Mouse (Mus musculus) heart, adult 2 months (tissue): ENCODE measurements around the gene Gm26741. TPM values are rescaled to one million over a fixed set of nuclear protein-coding genes. Genes with fewer than 3 reads are reported as not detected.
A peak's percentile ranks its signal among the peaks of the same experiment; 100 is the strongest.
"Not testable (repeated sequence)": the region's sequence is repeated elsewhere in the genome, so short reads cannot be mapped to it uniquely, and the experiment has no call there.

Source experiments
- DNase-seq, 2 experiments: peaks; one replicate each; pipeline ENCODE4 v3.0.0; 2021
- H3K27ac ChIP-seq: fragments of 200-600 bp; 2 replicates; pipeline ENCODE4 v1.8.1; 2022
- H3K27me3 ChIP-seq: fragments of 200-500 bp; 2 replicates; pipeline ENCODE4 v1.6.1; 2012; ENCODE audit warnings: mild to moderate bottlenecking, low read length, inconsistent platforms, mixed read lengths; ENCODE audit not compliant: control insufficient read depth, insufficient read depth
- H3K36me3 ChIP-seq: fragments of 200-500 bp; 2 replicates; pipeline ENCODE4 v1.6.1; 2012; ENCODE audit warnings: low read length, inconsistent platforms; ENCODE audit not compliant: control insufficient read depth, insufficient read depth
- H3K4me1 ChIP-seq: fragments of 200-500 bp; 2 replicates; pipeline ENCODE4 v1.6.1; 2011; ENCODE audit warnings: low read length; ENCODE audit not compliant: control insufficient read depth, insufficient read depth
- H3K4me3 ChIP-seq: fragments of 200-600 bp; 2 replicates; pipeline ENCODE4 v1.8.1; 2022
- H3K79me2 ChIP-seq: fragments of 200-500 bp; replicated peaks from 2 replicates; pipeline ENCODE4 v1.6.1; 2012; ENCODE audit warnings: mild to moderate bottlenecking, inconsistent platforms, low read length, moderate library complexity, mixed read lengths; ENCODE audit not compliant: control insufficient read depth, insufficient read depth
- H3K9ac ChIP-seq: fragments of 200-500 bp; 2 replicates; pipeline ENCODE4 v1.6.1; 2012; ENCODE audit warnings: low read depth, mild to moderate bottlenecking, control low read depth, inconsistent platforms, low read length, mixed read lengths
- CTCF ChIP-seq: fragments of 200-600 bp; IDR thresholded peaks from 2 replicates; pipeline ENCODE4 v1.8.1; 2022; ENCODE audit warnings: antibody characterized with exemption, mild to moderate bottlenecking, moderate library complexity
- EP300 ChIP-seq: fragments of 200-500 bp; IDR thresholded peaks from 2 replicates; pipeline ENCODE4 v1.6.1; 2011; ENCODE audit warnings: low read depth, low read length, control low read depth; ENCODE audit not compliant: insufficient read depth
- POLR2A ChIP-seq: fragments of 200-500 bp; IDR thresholded peaks from 2 replicates; pipeline ENCODE4 v1.6.1; 2011; ENCODE audit warnings: mild to moderate bottlenecking, low read depth, low read length, control low read depth; ENCODE audit not compliant: insufficient read depth
- WGBS: fragments of 180-500 bp; shearing (Covaris S2); methylation state at CpG from one replicate; pipeline ENCODE4 v1.1.7; 2018; 5-methylcytosine and 5-hydroxymethylcytosine counted together
- intact Hi-C: fragments of 180-260 bp; cut with DNase I; formaldehyde crosslinking; loops from one replicate; pipeline ENCODE4 v1.15.1; 2025
- long read RNA-seq: library from polyadenylated mRNA; stranded (forward); transcript quantifications from one replicate; pipeline ENCODE4 v2.0.0, GENCODE M21; 2021
- polyA plus RNA-seq: library from polyadenylated mRNA; depleted of rRNA; stranded (reverse); fragments of >200 nt; gene quantifications from 2 replicates; pipeline ENCODE4 v1.2.3, GENCODE M21; 2012; rRNA removed
- total RNA-seq, 2 experiments: library from RNA; stranded (reverse); gene quantifications; 2 replicates each; pipeline ENCODE4 v1.2.3; 2021

The Gm26741 gene
- total RNA-seq (not detected), polyA plus RNA-seq (not detected in 2 replicates)
- long read RNA-seq = 0 reads

DNA sequence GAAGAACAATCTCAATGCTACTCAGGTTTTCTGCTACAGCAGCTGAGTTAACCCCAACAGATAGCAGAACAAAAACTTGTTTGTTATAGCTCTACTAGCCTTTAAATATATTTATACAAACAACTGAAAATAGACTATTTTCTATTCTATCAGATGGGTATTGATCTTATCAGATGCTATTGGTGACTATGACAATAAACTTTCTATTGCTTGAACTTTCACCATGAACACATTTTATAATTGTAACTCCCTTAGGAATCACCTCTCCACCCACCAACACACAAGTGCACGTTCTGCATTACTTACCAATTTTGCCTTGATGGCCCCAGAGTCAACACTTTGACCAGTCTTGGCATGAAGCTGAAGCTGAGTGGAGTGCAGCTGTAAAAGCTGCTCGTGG, at the start of gene Gm26741:
Gm26741 (plus strand) TSS at position 301 of the 400 bp plus-strand sequence.
- no peak within 1 kb of the TSS for H3K4me3 ChIP-seq
- no peaks in the 10 kb centered on the region for H3K4me1 ChIP-seq
- H3K79me2 ChIP-seq = no peaks in the 10 kb centered on the region; the same call in 1 of the 2 replicates
- TF ChIP-seq EP300 = no peak
- no peak for TF ChIP-seq POLR2A
- 88% methylated on average over 2 of the region's 2 CpGs for WGBS
- no peak within 1 kb of the TSS for H3K27ac ChIP-seq
- DNase-seq = no peak
- H3K36me3 ChIP-seq = no peaks in the 10 kb centered on the region; the same call in 1 of the 2 replicates
- no peaks in the 10 kb centered on the region for H3K27me3 ChIP-seq
- intact Hi-C loops = no loop called here
- no peak within 1 kb of the TSS for H3K9ac ChIP-seq

DNA sequence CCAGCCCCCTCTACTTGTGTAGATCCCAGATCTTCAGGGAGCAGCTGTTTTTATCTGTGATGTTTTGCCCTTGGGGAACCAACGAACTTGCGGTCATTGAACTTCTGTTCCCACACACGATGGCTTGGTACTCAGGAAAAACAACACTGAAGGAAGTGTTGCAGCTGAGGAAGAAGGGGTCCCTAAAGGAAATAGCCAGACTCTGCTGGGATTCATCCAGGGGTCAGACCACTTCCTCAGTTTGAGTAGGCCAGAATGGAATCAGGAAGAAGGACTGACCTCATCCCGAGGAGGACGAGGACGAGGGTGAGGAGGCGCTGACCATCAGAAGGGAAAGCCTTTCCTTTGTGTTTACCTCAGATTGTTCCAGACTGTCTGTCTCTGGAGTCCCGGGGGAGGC, 49.4 kb upstream of the Gm26741 start:
- 32% methylated on average over 8 of the region's 8 CpGs for WGBS
- Histone ChIP-seq H3K9ac (no peak overlapping the region), H3K4me1 (peaks cover 3% of the 10 kb centered on the region), H3K27me3 (no peaks in the 10 kb centered on the region), H3K27ac (peak overlapping the region; percentile 77), H3K79me2 (no peaks in the 10 kb centered on the region), H3K36me3 (peaks cover 2% of the 10 kb centered on the region), H3K4me3 (no peak overlapping the region)
- intact Hi-C loops = loop anchor here (1.0 to 5.0 kb wide), 3 partner anchors 34 to 78 kb away; partner anchors contain the start of gene Nepn
- DNase-seq = peak; percentile 55 to 78
- TF ChIP-seq POLR2A = no peak
- peak; percentile 92 for TF ChIP-seq EP300
- 0 out of 2 replicates have a peak, but pooled peaks have one; percentile 32 for TF ChIP-seq CTCF

DNA sequence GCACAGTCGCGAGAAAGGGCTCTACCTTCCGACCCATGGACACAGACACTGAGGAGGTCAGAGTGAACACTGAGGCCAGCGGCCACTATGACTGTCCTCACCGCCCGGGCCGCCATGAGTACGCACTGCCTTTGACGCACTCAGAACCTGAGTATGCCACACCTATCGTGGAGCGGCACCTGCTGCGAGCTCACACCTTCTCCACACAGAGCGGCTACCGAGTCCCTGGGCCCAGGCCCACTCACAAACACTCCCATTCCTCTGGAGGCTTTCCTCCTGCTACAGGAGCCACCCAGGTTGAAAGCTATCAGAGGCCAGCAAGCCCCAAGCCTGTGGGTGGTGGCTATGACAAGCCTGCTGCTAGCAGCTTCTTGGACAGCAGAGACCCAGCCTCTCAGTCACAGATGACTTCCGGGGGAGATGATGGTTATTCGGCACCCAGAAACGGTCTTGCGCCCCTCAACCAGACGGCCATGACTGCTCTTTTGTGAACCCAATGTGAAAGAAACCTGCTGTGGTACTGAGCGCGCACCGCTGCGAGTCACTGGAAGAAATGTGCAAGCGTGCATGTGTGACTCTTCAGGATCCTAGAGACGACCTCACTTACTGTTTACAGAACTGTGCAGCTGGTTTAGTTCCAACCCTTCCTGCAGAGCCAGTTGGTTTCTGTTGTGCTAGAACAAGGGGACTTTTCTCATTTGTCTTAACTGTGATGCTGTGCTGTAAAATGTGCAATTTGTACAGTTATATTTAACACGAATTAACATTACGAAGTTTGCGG, 38.9 kb upstream of the Gm26741 start:
- Histone ChIP-seq H3K4me1 (no peaks in the 10 kb centered on the region), H3K9ac (no peak overlapping the region), H3K4me3 (no peak overlapping the region), H3K36me3 (no peaks in the 10 kb centered on the region), H3K27ac (no peak overlapping the region), H3K79me2 (no peaks in the 10 kb centered on the region; the same call in 1 of the 2 replicates), H3K27me3 (no peaks in the 10 kb centered on the region)
- intact Hi-C loops = no loop called here
- 93% methylated on average over 28 of the region's 28 CpGs for WGBS
- no peak for TF ChIP-seq CTCF
- TF ChIP-seq POLR2A = no peak
- no peak for TF ChIP-seq EP300
- no peak for DNase-seq

DNA sequence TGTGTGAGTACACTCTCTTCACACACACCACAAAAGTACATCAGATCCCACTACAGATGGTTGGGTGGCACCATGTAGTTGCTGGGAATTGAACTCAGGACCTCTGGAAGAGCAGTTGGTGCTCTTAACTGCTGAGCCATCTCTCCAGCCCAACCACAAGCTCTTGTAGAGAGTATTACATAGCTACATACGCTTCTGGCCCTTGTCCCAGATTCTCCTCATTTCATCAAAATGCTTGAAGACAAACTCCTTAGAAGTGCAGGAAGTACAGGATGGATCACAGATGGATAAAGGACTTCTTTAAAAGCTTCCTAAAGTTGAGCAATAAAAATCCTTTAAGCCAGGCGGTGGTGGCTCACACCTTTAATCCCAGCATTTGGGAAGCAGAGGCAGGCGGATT, 36.6 kb upstream of the Gm26741 start:
- Histone ChIP-seq H3K27ac (no peak overlapping the region), H3K4me3 (no peak overlapping the region), H3K27me3 (no peaks in the 10 kb centered on the region), H3K9ac (no peak overlapping the region), H3K36me3 (no peaks in the 10 kb centered on the region), H3K4me1 (no peaks in the 10 kb centered on the region), H3K79me2 (no peaks in the 10 kb centered on the region)
- intact Hi-C loops = no loop called here
- DNase-seq = no peak
- TF ChIP-seq POLR2A (no peak), EP300 (no peak), CTCF (no peak)
- 82% methylated on average over 3 of the region's 3 CpGs for WGBS

DNA sequence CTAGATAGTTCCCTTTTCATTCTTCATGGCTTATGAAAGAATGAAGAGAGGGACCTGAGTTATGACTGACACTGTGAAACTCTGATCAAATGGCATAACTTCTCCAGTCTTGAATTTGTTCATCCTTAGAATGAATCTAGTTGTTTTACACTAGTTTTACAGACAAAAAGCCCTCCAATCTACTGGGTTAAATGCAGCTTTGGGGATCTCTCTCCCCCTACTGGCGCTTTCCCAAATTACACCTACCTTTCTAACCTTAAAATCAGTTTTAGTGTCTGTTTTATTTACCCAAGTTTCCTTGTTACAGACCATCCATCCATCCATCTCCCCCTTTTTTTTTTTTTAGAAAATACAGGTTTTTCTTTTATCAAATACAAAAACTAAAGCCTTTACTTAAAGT, 27.6 kb upstream of the Gm26741 start:
- Histone ChIP-seq H3K27ac (no peak overlapping the region), H3K79me2 (no peaks in the 10 kb centered on the region), H3K27me3 (no peaks in the 10 kb centered on the region), H3K36me3 (no peaks in the 10 kb centered on the region), H3K9ac (no peak overlapping the region), H3K4me3 (no peak overlapping the region), H3K4me1 (no peaks in the 10 kb centered on the region)
- intact Hi-C loops = loop anchor here (1.0 to 5.0 kb wide), 4 partner anchors 20 to 224 kb away; no protein-coding TSS in a partner anchor
- TF ChIP-seq CTCF (peak; percentile 91), POLR2A (no peak), EP300 (no peak)
- 0% methylated on average over 1 of the region's 1 CpGs for WGBS
- no peak for DNase-seq

DNA sequence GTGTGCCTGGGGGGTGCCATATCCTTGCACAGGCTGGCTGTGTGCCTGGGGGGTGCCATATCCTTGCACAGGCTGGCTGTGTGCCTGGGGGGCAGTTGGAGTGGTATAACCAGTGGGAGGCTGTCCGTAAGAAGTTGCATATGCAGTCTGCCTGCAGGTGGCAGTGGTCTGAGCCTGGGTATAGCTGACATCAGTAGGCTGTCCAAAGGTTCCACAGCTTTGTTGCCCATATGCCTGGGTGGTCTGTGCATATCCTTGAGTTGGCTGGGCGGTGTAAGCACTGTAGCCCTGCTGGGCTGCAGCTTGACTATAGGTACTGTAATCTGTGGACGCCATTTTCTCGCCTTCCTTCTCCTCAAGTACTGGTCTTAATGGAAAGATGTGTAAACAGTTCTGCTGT, 15.2 kb upstream of the Gm26741 start:
- H3K36me3 ChIP-seq, H3K9ac ChIP-seq, H3K27me3 ChIP-seq, intact Hi-C loops, H3K79me2 ChIP-seq, H3K4me3 ChIP-seq, H3K4me1 ChIP-seq, DNase-seq, H3K27ac ChIP-seq: not testable (repeated sequence)
- WGBS = 90% methylated on average over 4 of the region's 4 CpGs
- 0 out of 2 replicates have a peak, but pooled peaks have one; percentile 7 for TF ChIP-seq CTCF
